Mouse (Mus musculus) spleen, postnatal 4 days (tissue): ENCODE data around the gene Smyd1.

ENCODE experiments used
- DNase-seq, 2 experiments: peaks; one replicate each; pipeline ENCODE4 v3.0.0; 2022; ENCODE audit warnings: low spot score in 2 of 2

Gene Smyd1

DNA sequence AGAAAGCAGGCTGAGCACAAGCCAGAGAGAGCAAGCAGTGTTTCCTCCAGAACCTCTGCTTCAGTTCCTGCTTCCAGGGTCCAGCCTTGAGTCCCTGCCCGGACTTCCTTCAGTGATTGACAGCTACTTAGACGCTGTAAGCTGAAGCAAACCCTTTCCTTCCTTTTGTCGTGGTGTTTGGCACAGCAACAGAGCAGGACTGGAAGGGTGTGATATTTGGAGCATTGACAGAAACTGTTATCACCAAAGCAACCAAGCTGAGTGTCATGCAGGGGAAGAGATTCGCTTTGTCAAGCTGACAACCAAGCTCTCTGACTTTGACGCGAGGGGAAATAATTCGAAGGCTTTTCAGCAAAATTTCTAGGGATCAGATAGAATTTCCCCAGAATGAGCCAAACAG lies 110.1 kb downstream of the Smyd1 start:
- no peak for DNase-seq

DNA sequence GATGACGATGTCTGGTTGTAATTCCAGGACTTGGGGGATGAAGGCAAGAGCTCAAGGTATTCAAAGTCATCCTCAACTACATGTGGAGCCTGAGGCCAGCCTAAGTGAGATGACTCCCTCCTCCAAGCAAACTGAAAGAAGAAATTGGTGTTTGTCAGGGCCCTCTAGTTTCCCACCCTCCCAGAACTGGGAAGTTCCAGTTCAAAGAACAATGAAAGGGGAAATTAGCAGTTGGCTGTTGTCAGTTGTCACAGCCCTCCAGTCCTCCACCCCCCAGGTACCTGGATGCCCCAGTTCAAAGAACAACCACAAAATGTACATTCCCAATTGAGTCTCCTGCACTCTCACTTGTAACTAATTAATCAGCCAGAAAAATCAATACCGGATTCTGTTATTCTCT lies 113.3 kb downstream of the Smyd1 start:
- no peak for DNase-seq

DNA sequence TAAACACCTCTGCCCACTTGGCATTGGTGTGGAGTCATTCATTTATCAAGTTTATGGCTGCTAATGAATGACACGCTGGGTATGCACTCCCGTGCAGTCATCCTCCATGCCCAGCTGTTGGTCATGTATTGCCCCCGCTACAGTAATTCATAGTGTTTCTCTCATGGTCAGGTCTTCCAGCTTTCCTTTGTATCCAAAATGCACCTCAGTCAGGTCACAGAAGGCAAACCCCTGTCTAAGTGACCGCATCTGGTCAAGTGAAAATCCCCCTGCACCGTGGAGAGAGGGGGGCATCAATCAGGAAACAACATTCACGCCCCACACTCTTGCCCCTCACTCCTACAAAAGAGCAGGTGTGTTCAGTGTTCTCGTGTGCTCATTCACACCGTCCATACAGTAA lies 117.9 kb downstream of the Smyd1 start:
- no peak for DNase-seq

DNA sequence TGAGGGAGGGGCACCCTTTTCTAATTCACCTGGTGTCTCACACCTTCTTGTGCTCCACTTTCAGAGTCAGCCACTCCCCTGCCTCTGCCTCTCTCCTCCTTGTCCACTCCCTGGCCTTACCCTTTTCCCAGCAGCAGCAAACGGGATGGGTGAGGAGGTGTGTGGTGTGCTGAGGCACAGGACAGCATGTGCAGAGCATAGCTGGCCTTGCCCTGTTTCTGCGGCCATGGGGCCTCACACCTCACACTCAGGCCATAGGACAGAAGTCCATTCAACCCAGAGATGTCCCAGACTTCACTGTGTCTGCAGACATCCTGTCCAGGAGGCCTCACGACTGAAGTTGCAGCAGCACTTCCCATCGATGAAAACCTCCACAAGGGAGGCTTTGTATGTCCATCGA lies 118.4 kb downstream of the Smyd1 start:
- no peak for DNase-seq

DNA sequence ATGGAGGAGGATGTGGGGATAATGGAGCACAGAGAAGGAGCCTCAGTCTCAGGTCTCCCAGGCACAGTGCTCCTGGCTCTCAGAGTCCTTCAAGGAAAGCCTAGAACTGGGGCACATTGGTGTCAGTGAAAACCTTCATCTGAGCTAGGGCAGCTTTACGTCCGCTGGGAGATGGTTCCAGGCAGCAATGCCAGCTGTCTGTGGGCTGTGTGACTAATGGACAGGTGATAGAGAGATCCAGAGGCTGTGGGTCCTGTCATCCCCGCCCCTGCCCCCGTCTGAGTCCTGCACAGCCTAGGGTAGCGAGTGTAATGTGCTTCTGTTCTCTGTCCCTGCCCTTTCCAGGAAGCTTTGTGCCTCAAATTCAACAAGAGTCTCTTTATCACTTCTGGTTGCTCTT lies 120.1 kb downstream of the Smyd1 start:
- no peak for DNase-seq

DNA sequence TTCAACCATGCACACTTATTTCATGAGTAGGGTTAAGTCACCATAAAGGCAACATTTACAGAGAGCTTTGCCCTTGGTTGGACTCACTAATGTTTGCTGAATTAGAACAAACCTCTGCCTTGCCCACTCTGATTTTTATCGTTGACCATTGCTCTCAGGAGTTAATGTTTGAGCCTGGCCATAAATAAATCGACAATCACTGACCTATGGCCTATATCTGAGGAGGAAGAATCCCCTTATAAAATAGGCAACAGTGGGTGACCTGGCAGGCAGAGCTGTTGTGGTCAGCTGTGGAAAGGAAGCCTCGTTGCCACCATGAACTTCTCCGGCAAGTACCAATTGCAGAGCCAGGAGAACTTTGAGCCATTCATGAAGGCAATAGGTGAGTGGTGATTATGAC lies 122.4 kb downstream of the Smyd1 start, which contains the start of gene Fabp1:
Gene Fabp1, plus strand, starts transcription at position 216 of the 400 bp plus-strand sequence.
- no peak for DNase-seq

DNA sequence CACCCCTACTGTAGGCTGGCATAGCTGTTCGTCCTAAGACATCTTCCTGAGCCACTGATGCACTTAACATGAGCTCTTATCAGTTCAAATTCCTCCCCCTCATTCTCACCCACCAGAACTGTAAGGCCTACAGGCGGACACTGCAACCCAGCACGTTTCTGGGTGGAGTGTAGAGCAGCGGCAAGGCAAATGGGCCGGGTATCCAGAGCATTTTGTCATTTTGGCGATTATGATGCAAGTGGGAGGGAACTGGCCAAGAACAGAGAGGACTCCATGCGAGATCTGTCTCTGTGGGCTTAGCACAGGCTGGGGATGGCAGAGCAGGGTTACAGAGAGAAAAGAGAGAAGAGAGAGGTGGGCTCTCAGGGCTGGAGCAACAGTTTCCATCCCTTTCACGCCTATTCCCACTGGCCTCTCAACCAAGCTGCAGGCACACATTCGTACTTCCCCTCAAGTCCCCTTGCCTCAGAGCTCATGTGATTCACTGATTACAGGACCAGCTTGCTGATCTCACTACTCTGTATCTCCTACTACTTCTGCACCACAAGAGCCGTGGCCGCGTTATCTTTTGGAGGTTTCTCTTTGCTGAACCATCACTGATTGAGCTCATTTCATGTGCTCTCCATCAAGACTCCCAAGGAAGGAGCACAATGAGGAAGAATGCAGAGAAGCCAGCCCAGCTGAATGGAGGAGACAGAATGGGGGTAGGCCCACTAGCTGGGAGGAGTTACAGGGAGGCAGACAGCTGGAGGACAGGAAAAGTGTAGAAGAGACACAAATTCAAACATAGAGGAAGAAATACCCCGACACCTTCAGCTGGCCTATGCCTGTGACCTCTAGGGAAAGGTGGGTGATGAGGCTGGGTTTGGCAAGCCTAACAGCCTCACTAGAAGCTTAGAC lies 124.1 kb downstream of the Smyd1 start:
- DNase-seq: no peak

DNA sequence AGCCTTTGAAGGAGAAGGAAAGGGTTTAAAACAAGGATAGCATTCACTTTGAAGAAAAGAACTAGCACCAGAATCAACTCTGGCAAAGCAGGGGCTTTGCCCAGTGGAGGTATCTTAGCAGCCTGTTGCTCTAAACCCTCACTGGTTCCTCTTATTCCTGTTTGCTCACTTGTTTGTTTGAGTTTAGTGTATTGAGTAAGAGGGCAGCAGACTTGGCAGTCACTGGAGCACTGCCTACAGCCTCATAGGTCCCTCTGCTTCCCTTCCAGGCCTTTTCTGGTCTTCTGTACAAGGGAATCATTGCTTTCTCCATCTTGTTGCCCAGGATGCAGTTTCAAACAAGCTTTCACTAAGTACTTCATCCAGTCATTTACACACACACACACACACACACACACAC lies 125.9 kb downstream of the Smyd1 start:
- no peak for DNase-seq

DNA sequence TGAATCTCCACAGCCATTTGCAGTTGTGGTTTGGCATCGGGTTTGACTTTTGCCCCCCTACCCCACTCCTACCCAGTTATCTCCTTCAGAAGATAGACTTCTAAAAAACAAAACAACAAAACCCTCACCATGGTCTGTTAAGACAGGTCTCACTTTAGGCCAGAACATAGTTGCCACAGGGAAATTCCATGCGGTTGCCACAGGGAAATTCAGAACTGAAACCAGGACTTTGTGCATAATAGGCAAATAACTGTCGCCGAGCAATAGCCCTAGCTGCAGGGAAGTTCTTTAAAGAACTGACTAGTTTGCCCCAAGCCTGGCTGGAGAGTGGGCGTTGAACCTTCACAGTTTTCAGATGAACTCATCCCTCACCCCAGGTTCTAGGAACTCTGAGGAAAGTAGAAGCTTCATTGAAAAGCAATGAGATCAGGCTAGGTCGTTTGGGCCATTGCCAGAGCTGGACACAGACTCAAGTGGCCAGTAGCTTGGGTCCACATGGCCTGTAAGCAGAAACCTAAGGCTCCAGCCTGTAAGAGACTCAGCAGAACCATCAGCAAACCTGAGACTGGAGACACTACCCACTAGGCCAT lies 128.8 kb downstream of the Smyd1 start:
- DNase-seq: no peak

DNA sequence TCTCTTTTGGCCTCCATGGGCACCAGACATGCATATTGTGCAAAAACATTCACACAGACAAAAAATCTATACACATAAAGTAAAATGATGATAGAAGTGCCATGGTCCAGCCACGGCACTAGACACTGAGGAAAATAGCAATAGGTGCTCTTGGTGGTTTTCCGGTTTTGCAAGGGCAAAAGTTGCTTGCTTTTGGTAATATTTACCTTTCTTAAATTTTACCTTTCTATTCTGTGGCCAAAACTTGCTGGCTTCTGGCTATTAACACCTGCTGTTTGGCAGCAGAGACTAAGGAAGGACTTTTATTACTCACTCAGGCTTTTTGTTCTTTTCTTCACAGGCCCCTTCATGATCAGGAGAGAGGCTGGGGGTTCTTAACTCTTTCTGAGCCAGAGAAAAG lies 131.5 kb downstream of the Smyd1 start:
- DNase-seq: no peak

DNA sequence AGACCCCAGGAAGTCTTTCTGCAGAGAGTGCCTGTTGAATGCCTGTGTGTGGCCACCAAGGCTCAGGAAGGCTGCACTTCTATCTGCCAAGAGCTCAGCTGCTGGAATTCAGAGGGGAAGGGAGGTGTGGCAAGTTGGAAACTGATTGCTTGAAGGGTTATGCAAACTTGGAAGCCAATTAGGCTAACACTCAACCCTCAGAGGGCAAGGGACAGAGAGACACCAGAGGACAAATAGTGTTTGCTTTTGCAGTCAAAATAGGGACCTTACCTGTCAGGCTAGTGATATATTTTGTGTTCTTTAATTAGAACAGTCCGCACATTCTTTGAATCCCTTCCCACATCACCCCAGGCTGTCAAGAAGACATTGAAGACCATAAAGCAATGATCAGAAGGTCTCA lies 132.5 kb downstream of the Smyd1 start:
- DNase-seq: no peak

DNA sequence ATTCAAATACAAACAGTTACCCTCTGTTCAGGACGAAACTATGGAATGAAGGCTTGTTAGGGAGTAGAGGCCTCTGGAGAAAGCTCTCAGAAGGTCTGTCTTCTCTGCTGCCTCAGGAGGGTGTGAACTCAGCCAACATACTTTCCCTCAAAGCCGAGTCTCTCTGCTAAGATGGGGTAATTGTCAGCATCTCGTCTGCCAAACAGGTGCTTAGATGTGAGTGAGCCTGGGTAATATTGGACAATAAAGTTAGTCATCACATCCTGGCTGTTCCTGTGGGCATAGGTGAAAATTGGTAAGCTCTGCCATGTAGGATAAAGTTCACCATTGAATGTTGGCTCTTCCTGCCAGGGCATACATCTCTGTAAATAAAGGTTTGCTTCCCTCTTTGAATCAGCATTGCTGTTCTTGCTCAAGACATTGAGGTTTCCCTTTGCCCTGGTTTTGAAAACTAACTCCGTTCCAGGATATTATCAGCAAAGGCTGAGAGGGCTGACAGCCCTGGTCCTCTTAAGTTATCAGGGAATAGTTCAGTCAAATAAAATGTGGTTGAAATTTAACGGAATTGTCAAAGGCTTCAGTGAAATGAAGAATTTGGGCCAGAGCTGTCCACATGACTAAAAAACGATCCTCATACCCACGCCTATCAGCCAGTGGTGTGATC lies 137.0 kb downstream of the Smyd1 start:
- no peak for DNase-seq

DNA sequence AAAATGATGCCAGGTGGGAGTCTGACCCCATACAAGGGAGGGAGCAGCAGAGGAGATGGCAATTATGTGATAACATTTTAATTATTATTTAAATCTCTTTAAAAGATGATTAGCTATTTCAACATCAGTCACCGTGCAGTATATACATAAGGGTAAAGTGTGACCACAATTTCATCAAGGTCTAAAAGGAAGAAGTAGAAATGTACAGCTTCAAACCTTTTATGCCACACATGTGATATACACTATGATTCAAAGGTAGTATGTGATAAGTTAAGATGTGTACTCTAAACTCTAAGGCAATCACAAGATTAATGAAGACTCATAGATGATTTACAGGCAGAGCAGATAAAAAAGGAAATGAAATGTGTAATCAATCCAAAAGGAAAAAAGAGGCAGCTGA lies 141.4 kb downstream of the Smyd1 start:
- no peak for DNase-seq

DNA sequence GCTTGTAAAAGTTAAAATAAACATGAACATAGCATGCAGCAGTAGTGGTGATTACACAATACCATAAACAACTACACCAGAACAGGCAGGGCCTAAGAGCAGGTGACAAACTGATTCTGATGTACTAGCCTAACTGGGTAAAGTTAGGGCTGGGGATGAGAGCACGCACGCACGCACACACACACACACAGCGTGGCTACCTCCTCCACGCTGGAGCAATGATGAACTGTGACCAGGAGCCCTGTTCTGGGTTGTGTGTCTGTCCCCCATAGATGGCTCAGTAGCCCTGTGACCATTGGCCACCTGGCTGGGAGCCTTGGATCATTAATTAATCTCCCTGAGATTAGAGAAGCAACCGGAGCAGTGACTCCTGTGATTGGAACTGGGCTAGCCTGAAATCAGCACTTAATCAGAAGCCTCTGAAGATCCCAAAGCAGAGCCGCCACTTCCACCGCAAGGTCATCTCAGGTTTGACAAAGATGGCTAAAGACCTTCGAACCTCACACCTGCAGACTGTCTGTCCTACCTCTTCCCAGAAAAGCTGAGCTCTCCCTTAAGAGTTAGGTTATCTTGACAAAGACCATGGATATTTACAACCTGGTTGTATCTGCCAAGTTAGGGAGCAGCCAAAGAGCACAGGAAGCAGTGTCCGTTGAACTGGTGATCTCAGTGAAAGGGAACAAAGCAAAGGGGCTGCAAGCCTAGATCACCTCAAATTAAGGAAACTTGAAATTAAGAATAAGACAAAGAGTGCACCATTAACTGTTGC lies 149.0 kb downstream of the Smyd1 start:
- DNase-seq: no peak

DNA sequence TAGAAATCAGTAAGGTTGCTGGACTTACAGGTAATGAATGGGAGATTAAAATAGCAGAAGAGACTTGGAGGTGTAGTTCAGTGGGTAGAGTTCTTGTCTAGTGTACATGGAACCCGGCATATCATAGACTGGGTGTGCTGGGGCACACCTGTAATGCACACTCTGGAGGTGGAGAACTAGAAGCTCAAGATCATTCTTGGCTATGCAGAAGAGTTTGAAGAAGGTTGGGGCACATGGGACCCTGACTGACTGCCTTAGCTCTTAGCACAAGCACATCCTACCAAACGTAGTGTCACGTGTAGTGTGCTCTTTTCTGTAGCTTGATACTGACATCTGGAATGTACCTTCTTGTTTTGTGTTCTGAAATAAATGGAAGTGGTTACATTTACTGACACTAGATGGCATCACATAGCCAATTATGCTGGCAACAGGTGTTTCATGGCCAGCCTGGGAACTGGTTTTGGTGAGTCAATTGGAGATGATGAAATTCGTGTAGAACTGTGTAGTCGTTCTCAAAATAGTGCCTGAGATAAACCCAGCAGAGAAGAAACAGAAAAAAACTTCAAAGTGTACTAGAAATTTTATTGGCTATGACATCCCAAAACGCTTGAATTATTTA lies 155.4 kb downstream of the Smyd1 start:
- no peak for DNase-seq

DNA sequence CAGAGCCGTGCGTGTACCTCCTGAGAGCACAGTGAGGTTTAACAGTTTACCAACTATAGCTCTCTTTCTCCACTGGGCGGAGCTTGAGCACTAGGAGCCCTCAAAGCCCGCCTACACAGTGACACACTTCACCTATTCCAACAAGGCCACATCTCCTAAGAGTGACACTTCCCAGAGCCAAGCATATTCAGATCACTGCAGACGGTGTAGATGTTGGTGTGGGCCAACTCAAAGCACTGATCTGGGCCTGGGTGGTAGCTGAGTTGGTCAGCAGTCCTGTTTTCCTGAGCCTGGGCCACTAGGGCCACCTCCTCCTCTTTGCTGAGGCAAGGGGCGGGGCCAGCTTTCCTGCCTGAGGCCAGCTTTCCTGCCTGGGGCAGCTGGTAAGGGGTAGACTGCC lies 157.6 kb downstream of the Smyd1 start:
- DNase-seq: no peak
